Comparison of ENCODE assay signal across 8 mouse cellular contexts in genomic region chr16:50753612-50754389, GRCm38 (mm10).
DNase-seq lines count a peak whose midpoint lies in the region; ATAC-seq and TF ChIP-seq lines count a peak whose summit lies in the region.

No protein-coding gene starts in this region.

- peak overlapping the region; percentile 93 to 94 for H3K27ac ChIP-seq in heart, embryonic 14.5 days (replicated peaks in 1 of 2; ENCODE audit: control insufficient read depth in 1 of 2, insufficient read depth in 1 of 2, low read depth in 2 of 2, low read length in 2 of 2)
- H3K27ac ChIP-seq in limb, embryonic 11.5 days (replicated peaks; ENCODE audit: low read depth, low read length), result no peak overlapping the region
- H3K27ac ChIP-seq in midbrain, embryonic 15.5 days, result no peak overlapping the region
- no peak overlapping the region for H3K27ac ChIP-seq in forebrain, embryonic 16.5 days (ENCODE audit: low read length)

- no peak overlapping the region for H3K4me3 ChIP-seq in heart, embryonic 14.5 days (ENCODE audit: control insufficient read depth in 1 of 2, insufficient read depth in 1 of 2, low read depth in 1 of 2, low read length in 2 of 2)
- H3K4me3 ChIP-seq in limb, embryonic 11.5 days (ENCODE audit: low read depth, low read length), result no peak overlapping the region
- no peak overlapping the region for H3K4me3 ChIP-seq in midbrain, embryonic 15.5 days
- no peak overlapping the region for H3K4me3 ChIP-seq in forebrain, embryonic 16.5 days (replicated peaks; ENCODE audit: low read length)

- peaks cover 20 to 31% of the 10 kb centered on the region in 2 experiments for H3K4me1 ChIP-seq in heart, embryonic 14.5 days (ENCODE audit: control insufficient read depth in 2 of 2, insufficient read depth in 2 of 2, low read length in 2 of 2)
- H3K4me1 ChIP-seq in limb, embryonic 11.5 days (ENCODE audit: control insufficient read depth, insufficient read depth, low read length), result 0 out of 2 replicates have a peak, but pooled peaks cover 3% of the 10 kb centered on the region
- H3K4me1 ChIP-seq in midbrain, embryonic 15.5 days, result no peaks in the 10 kb centered on the region
- H3K4me1 ChIP-seq in forebrain, embryonic 16.5 days (replicated peaks; ENCODE audit: control insufficient read depth, insufficient read depth, low read length), result no peaks in the 10 kb centered on the region

- H3K27me3 ChIP-seq in Patski, result no peaks in the 10 kb centered on the region
- no peaks in the 10 kb centered on the region for H3K27me3 ChIP-seq in heart, embryonic 14.5 days (ENCODE audit: control insufficient read depth, insufficient read depth, low read length)
- H3K27me3 ChIP-seq in limb, embryonic 11.5 days (ENCODE audit: control insufficient read depth, insufficient read depth, low read length), result no peaks in the 10 kb centered on the region
- H3K27me3 ChIP-seq in midbrain, embryonic 15.5 days (replicated peaks), result no peaks in the 10 kb centered on the region
- H3K27me3 ChIP-seq in forebrain, embryonic 16.5 days (replicated peaks; ENCODE audit: control insufficient read depth, insufficient read depth, low read length), result no peaks in the 10 kb centered on the region

- no peak for TF ChIP-seq CTCF in Patski (IDR thresholded peaks at IDR 0.05)

- 0% methylated on average over 3 of the region's 3 CpGs for WGBS in heart, embryonic 14.5 days
- 8% methylated on average over 3 of the region's 3 CpGs for WGBS in limb, embryonic 11.5 days
- WGBS in midbrain, embryonic 15.5 days, result 17% methylated on average over 3 of the region's 3 CpGs
- WGBS in forebrain, embryonic 16.5 days, result 13% methylated on average over 3 of the region's 3 CpGs

- peak; percentile 58 for DNase-seq in Patski (ENCODE audit: low read depth, low spot score)
- DNase-seq in embryo, embryonic 10 days (ENCODE audit: low spot score), result peak; percentile 61
- DNase-seq in limb, embryonic 11.5 days (ENCODE audit: low spot score), result peak; percentile 61
- peak; percentile 17 for DNase-seq in testis, postnatal 14 days (ENCODE audit: low spot score)
- no peak for DNase-seq in frontal cortex, postnatal 25 days (ENCODE audit: low spot score in 2 of 2)

- no peaks in the 10 kb centered on the region for H3K36me3 ChIP-seq in heart, embryonic 14.5 days (ENCODE audit: control insufficient read depth, insufficient read depth, low read length)
- H3K36me3 ChIP-seq in limb, embryonic 11.5 days (ENCODE audit: control insufficient read depth, insufficient read depth, low read length), result no peaks in the 10 kb centered on the region
- H3K36me3 ChIP-seq in midbrain, embryonic 15.5 days (replicated peaks), result no peaks in the 10 kb centered on the region
- H3K36me3 ChIP-seq in forebrain, embryonic 16.5 days (ENCODE audit: control insufficient read depth, insufficient read depth), result no peaks in the 10 kb centered on the region

- peak overlapping the region; percentile 29; the same call in 1 of the 2 replicates for H3K4me2 ChIP-seq in heart, embryonic 14.5 days (ENCODE audit: low read length)
- H3K4me2 ChIP-seq in limb, embryonic 11.5 days (ENCODE audit: low read depth, severe bottlenecking), result no peak overlapping the region
- H3K4me2 ChIP-seq in midbrain, embryonic 15.5 days, result no peak overlapping the region
- H3K4me2 ChIP-seq in forebrain, embryonic 16.5 days (ENCODE audit: low read length), result no peak overlapping the region

- in situ Hi-C loops in Patski (cut with MboI; ENCODE audit: low pct_unique_long_range_greater_than_20kb), result no loop called here

- ATAC-seq in Patski, result peak; percentile 81
- ATAC-seq in heart, embryonic 14.5 days (ENCODE audit: insufficient number of reproducible peaks, insufficient read depth, low FRiP score, low read depth), result peak; percentile 80
- ATAC-seq in limb, embryonic 11.5 days (ENCODE audit: insufficient number of reproducible peaks, low FRiP score, low TSS enrichment, low read depth), result peak; percentile 79; the same call in 1 of the 2 replicates
- no peak for ATAC-seq in midbrain, embryonic 15.5 days (replicated peaks)
- ATAC-seq in forebrain, embryonic 16.5 days, result no peak

- POLR2A ChIA-PET in Patski (lab: Charles Lee), result no interaction called here

- CTCF ChIA-PET in Patski (lab: Charles Lee), result no interaction called here

- no peaks in the 10 kb centered on the region for H3K9me3 ChIP-seq in heart, embryonic 14.5 days (ENCODE audit: control insufficient read depth, low read length)
- no peaks in the 10 kb centered on the region for H3K9me3 ChIP-seq in limb, embryonic 11.5 days (ENCODE audit: control insufficient read depth, low read length)
- no peaks in the 10 kb centered on the region for H3K9me3 ChIP-seq in midbrain, embryonic 15.5 days
- H3K9me3 ChIP-seq in forebrain, embryonic 16.5 days (ENCODE audit: control insufficient read depth, low read length), result no peaks in the 10 kb centered on the region

- no peak overlapping the region for H3K9ac ChIP-seq in heart, embryonic 14.5 days (ENCODE audit: low read length)
- no peak overlapping the region for H3K9ac ChIP-seq in limb, embryonic 11.5 days (ENCODE audit: low read length)
- H3K9ac ChIP-seq in midbrain, embryonic 15.5 days, result no peak overlapping the region
- H3K9ac ChIP-seq in forebrain, embryonic 16.5 days (replicated peaks; ENCODE audit: low read depth, low read length), result no peak overlapping the region

Comparison
In these comparisons a context has a peak if more than half of its experiments do, and no peak if none do; other contexts are left out.
1. ATAC-seq: peak in Patski (single experiment), heart, embryonic 14.5 days (single experiment) and limb, embryonic 11.5 days (single experiment); none in midbrain, embryonic 15.5 days (single experiment) and forebrain, embryonic 16.5 days (single experiment).
2. DNase-seq: peak in Patski (single experiment), embryo, embryonic 10 days (single experiment), limb, embryonic 11.5 days (single experiment) and testis, postnatal 14 days (single experiment); none in frontal cortex, postnatal 25 days (0 of 2).
3. H3K27ac ChIP-seq: peak in heart, embryonic 14.5 days (2 of 2); none in limb, embryonic 11.5 days (single experiment), midbrain, embryonic 15.5 days (single experiment) and forebrain, embryonic 16.5 days (single experiment).